Mouse (Mus musculus): ENCODE measurements at regions not wholly inside any gene's neighbourhood (a gene's known extent, or its start where the extent isn't known, plus 50 kb on each side); places are given as distances from the start of the nearest gene placed in this dataset.

DNA sequence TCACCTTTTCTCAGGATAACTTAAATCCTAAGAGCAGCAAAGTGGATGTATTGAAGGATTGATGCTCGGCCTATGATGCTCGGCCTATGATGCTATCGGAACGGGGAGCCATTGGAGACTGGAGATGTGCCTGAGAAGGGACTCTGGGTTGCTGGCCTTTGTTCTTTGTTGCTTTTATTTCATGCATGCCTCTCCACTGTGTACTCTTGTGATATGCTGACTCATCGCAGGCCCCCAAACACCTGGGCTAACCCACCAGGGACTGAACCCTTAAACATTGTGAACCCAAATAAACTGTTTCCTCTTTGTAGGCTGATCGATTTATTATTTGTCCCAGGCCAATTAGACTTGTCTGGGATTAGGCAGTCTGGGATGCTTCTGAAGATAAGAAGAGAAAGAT is 61.9 kb downstream of the Pdcl3 start:
- peak; percentile 42 for DNase-seq

DNA sequence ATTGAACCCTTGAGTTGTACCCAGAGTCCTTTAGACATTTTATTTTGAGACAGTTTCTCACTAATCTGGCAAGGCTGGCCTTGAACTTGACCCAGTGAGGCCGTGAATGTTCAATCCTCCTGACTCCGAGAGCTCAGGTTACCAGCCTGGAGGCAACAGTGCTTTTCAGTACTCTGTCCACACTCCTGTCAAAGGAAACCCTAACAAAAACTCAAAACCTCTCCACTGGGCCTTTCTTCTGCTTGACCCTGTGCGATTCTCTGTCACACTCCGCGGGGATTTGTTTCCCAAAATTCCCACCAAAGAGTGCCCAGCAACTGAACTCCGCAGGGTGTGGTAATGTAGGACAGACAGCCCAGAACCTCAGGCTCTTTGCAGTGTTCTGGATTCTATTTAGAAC is 71.9 kb downstream of the Pdcl3 start:
- DNase-seq, result no peak

DNA sequence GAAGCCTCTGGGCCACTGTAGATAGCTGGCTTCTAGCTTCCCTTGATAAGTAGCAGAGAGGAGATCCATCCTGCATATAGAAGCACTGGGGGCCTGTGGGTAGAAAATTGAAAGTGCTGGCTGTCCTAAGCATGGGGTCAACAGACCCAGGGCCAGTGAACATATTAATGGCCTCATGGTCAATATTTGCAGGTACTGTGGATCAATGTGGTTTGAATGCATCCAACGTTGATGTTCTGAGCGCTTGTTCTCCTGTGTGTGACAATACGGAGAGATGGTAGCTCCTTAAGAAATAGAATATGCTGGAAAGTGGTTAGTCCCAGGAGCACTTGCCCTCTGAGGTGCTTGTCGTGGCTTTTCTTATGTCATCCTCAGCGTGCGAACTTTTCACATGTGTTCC is 77.1 kb downstream of the Pdcl3 start:
- DNase-seq, result peak; percentile 0

DNA sequence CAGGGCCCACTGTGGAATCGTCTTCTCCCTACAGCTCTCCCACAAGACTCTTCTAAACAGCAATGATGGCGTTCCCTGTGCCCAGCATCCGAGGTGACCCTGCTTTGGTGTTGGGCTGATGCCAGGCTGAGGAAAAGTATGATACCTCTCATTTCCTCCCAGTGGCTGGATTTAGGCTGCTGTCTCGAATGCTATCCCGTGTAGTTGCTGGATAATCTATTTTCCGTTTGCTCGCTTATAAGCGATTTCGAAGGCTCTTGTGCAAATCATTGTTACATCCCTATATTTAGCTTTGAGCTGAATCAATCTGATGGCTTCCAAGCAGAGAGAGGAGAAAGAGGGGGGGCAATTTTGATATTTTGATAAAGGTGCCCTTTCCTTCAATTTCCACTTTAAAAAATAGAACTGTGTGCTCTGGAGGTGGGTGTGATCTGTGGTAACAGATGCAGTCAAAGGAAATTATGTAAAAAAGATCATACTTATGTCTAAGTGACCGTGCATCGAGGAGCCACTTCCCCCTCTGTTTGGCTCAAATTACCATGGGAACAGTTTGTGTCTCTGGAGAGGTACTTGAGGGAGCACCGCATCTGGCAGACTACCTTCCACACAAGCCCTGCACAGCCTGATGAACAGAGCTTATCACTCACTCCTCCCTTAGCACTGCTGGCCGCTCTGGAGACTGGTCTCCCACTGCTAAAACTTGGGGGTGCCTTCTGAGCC is 78.4 kb downstream of the Pdcl3 start:
- DNase-seq, result peak; percentile 4

DNA sequence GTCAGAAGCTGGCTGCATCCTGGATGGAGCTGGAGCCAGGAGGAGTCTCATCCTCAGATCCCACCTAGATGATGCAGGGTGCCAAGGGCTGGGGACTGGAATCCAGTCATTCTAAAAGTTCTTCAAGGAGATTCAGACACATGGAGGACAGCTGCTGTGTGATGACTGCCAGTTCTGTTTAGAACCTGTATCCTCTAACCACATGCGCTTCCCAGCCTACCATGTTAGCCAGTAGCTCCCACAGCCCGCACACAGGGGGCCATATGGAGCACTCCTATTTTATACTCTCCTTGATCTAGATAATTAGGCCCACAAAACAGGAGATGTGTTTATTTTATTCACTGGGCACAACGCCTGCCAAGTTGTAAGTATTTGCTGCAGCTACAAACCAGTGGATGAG is 79.4 kb downstream of the Pdcl3 start:
- peak; percentile 2 for DNase-seq

DNA sequence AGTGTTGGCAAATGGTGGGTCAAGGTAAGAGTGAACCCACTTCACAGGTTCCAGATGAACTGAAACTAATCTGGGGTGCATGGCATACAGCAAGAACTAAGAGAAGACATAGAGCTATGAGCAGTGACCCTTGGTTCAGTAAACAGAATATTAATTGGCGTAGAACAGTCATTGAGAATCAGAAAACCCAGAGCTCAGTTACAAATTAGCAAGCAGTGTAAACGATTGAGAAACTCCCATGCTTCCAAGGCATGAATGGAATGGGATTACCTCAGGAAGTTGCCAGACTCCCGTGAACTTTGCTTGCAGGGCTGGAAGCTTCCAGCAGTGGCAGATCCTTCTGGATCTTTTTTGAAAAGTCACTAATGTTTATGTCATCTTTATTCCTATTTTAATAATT is 82.5 kb downstream of the Pdcl3 start:
- DNase-seq, result no peak

DNA sequence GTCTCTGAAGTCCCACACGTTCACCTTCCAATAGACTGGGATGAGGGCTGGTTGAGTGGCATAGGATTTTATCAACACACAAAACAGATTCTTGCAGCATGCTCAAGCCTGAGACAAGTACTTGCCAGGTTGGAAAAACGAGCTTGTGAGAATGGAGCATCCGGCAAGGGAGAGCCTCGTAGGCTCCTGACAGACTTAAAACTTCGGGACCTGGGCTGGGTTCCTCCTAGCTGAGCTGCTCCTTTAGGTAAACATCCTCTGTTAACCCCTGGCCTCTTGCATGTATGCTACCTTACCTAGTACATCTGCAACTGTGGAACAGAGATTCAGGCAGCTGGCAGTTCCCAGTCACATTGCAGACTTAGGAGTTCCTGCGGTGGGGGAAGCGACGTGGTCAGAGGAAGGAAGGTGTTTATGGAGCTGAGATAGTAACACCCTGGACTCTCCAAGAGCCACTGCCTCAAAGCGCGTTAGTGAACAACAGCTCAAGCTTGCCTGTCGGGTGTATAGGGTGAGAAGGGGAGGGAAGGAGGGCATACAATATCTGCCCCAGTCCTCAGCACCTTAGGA is 83.8 kb downstream of the Pdcl3 start:
- peak; percentile 15 for DNase-seq

DNA sequence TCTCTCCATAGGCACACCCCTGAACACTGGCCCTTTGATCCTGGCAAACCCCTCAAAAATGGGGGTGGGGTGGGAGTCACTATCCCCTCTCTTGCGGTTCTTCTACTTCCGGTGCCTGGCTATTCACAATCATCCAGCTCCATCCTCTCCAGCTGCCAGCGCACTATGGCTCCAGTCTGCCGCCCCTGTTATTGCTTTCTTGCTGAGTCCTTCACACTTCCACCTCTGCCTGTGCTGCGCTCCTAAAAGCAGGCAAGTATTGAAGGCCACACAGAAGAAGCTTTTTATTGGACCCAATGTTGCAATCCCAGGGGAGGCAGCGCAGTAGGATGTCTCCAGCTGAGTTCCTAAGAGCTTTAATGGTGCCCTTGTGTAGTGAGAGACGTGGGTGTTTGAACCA is 84.3 kb downstream of the Pdcl3 start:
- DNase-seq, result peak; percentile 40

DNA sequence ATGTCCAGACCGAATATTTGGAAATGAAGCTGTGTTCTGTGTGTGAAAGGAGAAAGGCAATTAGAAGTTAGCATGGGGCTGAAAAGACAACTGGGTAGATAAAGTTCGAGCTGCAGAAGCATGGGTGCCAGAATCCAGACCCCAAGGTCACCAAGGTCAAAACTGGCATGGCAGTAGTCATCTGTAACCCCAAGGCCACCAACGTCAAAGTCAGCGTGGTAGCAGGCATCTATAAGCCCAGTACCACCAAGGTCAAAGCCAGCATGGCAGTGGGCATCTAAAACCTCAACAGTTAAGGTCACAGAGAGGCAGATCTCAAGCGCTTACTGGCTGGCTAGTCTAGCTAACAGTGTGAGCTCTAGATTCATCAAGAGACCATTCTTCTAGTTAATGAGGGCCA is 90.6 kb downstream of the Pdcl3 start:
- peak; percentile 1 for DNase-seq

DNA sequence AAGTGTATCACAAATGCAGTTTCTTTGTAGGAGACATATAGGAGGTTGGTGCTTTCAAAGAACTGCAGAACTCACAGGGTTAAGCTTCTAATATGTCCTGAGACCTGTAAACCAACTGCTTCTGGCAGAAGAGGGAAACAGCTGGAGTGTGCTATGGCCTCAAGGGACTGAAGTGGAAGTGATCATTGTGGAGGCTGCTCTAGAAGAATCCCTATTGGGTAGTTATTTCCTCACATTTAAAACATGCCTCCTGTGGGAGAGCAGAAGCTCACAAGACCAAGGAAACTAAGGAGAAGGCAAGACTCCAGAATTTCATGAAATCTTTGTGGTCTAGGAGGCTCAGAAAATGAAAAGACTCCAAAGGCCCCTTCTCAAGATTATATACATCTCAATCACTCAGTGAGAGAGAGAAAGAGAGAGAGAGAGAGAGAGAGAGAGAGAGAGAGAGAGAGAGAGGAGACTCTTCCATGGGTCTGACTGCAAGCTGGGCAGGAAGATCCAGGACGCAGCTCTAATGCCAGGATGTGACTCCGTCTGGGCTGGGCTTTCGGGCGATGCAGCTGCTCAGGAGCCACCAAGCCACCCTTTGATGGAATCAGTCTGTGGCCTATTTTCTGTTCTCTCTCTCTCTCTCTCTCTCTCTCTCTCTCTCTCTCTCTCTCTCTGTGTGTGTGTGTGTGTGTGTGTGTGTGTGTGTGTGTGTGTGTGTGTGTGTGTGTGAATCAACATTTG is 93.3 kb downstream of the Pdcl3 start:
- peak; percentile 14 for DNase-seq

DNA sequence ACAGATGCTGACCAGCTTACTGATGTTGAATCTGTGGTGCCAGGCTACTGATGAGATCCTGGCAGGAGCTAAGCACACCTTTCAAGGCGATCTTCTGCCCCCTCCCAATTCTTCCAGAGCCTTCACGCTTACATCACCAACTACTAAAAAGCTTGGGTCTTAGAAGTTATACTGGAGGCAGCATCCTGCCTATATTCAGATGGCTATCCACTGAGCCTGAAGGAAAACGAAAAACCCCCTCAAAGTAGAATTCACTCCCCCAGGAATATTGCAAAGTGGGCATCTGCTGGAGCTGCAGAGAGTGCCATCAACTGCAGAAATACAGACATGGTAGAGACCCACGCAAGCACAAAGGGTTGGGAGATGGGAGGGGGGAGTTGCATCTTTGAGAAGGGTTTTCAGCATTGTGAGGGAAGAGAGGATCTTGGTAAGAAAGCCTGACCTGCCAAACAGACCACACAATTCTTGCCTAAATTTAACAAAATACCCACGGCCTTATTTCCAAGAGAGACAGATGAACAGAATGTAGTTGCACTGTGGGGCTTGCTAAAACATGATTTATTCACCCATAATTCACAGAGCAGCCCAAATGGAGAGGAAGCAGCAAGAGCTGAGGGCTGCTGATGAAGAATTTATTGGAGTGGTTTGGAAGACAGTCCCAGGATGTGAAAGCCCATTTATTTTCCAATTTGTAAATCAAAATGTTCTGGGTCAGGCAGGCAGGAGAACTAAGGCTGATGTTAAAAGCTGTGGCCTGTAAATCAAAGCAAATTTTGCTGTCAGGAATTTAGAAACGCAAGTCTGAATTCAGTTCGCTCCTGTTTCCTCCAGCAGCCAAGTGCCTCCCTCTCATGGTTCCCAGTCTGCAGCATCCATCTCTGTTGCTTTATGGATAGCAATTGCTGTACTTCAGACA is 98.8 kb downstream of the Pdcl3 start:
- no peak for DNase-seq

DNA sequence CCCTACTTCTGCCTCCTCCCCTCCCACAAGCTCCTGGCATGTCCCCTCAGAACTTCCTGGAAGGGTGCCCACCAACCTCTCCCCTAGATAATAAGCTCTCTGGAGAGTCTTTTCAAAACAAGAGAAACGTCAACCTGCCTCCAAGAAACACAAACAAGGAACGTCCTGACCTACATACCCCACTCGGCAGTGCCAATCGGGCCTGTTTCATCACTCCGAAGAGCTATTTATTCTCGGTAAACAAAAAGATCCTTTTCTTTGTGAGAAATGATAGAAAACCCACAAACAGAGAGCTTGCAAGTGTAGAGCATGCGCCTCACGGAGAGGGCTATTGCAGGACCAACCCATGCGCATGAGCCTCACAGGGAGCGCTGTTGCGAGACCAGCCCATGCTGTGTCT is 100.9 kb downstream of the Pdcl3 start:
- DNase-seq, result no peak

DNA sequence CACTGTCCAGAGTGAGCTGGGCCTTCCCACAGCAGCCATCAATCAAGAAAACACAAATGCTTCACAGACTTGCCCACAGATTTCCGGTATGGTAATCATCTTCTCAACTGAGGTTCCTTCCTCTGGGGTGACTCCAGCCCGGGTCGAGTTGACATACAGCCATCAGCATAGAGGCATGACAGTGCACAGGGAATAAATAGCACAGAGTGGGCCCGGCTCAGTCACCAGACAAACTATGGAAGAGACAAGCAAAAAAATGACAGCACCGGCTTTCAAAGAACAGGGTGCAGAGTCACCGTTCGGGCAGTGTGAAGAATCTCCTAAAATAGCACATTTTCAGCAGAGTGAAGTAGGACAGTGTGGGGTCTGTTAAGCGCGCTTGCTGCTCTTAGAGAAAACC is 103.7 kb upstream of the Npas2 start:
- DNase-seq, result peak; percentile 24

DNA sequence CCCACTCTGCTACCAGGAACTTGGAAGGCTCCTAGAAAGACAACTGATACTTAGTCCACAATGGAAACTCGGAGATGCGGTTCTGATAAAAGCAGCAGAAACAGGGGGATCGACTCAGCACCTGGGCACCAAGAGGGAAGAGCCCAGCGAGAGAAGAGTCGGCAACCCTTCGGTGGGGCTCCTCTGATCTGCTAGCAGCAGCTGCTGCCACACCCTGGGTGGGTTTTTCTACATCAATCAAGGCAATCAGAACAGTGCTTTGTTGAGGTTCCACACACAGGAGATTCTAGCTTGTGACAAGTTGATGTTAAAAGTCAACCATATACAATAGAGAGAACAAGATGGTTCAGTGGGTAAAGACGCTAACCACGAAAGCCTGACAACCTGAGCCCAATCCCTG is 102.4 kb upstream of the Npas2 start:
- peak; percentile 69 for DNase-seq

DNA sequence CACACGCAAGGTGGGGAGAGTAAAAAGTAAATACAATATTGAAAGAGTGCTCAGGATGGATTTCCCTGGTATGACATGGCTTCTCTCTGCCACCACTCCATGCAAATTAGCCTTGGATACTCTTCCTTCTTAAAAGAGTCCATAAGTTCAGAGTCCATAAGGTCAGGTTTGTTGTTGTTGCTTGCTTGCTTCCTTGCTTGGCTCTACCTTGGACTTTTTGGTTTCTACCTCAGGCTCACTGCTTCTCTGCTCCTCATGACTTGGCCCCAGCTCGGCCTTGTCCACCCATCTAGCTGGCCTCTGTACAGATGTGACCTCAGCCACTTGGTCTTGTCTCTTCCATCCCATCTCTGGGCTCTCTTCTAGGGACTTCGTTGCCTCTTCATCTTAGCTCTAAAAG is 101.9 kb upstream of the Npas2 start:
- DNase-seq, result peak; percentile 4

DNA sequence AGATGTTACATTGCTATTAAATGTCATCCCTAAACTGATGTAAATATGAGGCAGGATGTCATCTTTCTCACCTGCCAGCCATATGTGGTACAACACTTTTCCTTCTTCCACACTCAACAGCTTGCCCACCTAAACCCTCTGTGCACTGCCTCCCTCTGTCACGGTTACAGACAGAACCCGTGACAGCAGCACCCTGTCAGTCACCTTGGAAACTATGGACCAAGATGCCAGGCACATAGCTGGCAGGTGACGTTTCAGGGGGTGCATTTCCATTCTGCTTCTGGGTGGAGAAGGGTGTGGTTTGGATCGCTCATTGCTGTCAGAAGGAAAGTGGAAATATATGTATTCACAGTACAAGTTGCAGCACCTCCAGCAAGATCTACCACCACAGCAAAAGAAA is 100.2 kb upstream of the Npas2 start:
- no peak for DNase-seq

DNA sequence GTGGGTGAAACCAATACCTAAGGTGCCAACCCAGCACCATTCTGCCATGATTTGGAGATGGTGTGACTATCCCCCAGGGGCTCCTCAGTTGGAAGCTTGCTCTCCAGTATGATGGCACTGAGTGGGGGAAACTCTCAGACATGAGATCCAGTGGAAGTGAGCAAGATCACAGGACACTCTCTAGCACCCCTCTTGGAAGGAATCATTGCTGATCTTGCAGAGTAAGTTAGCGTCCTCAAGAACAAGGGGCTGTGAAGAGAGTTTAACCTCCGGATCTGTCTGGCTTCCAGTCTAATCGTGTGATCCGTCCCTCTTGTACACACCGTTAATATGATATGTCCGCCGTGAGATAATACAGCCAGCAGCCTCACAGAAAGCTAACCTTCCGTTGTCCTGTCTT is 99.5 kb upstream of the Npas2 start:
- no peak for DNase-seq

DNA sequence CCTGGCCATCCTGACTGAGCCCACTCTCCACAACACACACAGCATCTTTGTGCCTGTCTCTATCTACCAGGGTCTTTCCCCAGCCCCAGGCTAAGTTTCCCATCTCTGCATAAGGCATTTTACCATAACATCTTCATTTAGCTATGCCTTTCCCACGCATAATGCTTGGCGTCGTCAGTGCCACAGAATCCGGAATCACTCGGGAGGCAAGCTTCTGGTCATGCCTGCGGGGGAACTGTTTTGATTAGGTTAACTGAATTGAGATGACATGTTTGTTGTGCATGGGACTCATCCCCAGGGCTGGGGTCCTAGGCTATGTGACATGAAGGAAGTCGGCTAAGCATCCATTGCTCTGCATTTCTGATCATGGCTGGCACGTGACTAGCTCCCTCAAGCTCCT is 97.6 kb upstream of the Npas2 start:
- DNase-seq, result no peak

DNA sequence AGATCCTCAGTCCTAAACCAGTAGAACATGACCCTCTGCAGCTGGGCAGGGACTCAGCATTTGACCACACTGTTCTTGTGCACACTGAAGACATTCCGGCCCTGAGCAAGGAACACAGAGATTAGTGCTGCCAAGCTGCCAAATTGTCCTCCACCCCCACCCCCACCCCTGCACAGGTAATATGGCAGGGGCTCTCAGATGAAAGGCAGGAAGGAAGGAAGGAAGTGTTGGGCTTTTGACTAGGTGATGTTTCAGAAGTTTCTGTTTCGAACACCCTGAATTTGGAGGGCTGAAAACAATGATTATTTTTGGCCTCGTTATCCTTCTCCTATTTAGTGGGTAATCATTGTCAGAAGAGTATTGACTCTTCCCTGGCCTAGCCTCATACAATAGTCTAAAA is 96.8 kb upstream of the Npas2 start:
- no peak for DNase-seq

DNA sequence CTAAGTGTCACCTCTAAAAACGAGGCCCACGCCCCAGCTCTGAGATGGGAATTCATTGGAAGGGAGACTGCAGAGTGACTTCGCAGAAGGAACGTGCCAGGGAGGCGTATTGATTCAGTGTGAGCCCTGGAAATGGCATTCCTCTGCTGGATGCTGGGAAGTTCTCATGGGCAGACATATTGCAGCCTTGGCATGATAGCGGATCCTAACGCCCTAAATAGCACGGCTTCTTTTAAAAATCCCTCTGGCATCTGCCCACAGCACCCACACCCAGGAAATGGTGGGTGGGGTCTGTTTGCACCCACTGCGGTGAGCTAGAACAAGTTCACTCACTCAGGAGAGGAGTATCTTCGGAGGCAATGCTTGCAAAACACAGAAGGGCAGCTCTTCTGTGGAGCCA is 96.0 kb upstream of the Npas2 start:
- DNase-seq, result peak; percentile 39

DNA sequence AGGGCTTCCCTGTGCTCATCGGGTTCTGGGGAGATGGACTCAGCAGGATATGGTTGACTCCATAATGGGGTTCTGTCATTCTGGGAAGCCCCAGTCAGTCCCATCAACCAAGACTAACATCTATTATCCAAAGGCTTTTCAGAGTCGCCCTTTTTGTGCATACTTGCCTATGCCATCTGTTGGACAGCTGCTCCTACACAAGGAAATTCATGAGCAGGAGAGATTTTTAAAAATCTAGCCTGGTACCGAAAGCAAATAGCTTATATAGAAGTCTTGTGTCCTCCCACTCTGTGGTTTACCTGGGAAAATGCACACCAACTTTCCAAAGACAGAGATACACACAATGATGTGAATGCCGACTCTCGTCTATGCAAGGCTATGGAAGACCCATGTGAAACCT is 95.4 kb upstream of the Npas2 start:
- DNase-seq, result no peak

DNA sequence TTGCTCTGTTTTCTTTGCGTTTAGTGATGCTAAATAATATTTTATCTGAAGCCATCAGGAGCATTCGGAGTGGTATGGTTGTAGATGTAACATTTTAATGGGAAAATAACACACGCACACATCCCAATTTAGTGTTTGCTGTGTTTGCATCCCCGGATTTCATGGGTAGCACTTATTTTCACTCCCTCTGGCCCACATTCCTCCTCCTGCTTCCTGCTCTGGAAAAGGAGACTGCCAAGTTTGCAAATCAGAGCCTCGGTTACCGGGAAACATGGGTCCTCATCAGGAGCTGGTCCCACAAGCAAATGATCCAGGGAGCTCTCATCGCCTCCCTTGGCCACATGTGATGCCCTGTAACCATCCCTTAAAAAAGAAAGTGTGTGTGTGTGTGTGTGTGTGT is 94.3 kb upstream of the Npas2 start:
- DNase-seq, result no peak

DNA sequence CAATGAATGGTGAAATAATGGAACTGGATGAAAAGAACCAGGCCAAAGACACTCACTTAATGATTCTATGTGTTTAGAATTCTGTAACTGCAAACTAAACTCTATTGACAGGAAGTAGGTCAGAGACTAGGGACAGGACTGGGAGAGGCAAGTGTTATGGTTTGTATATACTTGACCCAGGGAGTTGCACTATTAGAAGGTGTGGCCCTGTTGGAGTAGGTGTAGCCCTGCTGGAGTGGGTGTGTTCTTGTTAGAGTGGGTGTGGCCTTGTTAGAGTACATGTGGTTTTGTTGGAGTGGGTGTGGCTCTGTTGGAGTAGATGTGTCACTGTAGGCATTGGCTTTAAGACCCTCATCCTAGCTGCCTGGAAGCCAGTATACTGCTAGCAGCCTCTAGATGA is 93.0 kb upstream of the Npas2 start:
- DNase-seq, result no peak
